Mouse (Mus musculus) cerebellum, adult (tissue): ENCODE results near the gene Hoxc10.

Experiments
- ATAC-seq: cut with Nextera tagmentation; 2 replicates; pipeline ENCODE4 v1.9.2; 2017; ENCODE audit warnings: mild to moderate bottlenecking, moderate library complexity, mixed read lengths; ENCODE audit not compliant: insufficient number of reproducible peaks, low FRiP score, low TSS enrichment

Hoxc10 gene

GRCm38 (mm10) chr15:103006326-103006725, 39.7 kb downstream of the Hoxc10 start:
- ATAC-seq: no peak

GRCm38 (mm10) chr15:103009265-103010111, 42.9 kb downstream of the Hoxc10 start:
- no peak for ATAC-seq

- ATAC-seq: no peak
Measured at GRCm38 (mm10) chr15:103010112-103010846, 43.7 kb downstream of the Hoxc10 start.

- ATAC-seq: no peak
Measured at GRCm38 (mm10) chr15:103010847-103011555, 44.4 kb downstream of the Hoxc10 start.

GRCm38 (mm10) chr15:103011928-103012486, 45.4 kb downstream of the Hoxc10 start:
- no peak for ATAC-seq

- ATAC-seq: no peak
Measured at GRCm38 (mm10) chr15:103013238-103013984, 46.8 kb downstream of the Hoxc10 start.

- ATAC-seq: no peak
Measured at GRCm38 (mm10) chr15:103014166-103015008, 47.8 kb downstream of the Hoxc10 start.

GRCm38 (mm10) chr15:103015009-103015399, 48.4 kb downstream of the Hoxc10 start:
- ATAC-seq: no peak

GRCm38 (mm10) chr15:103015406-103016166, 49.0 kb downstream of the Hoxc10 start:
- no peak for ATAC-seq

GRCm38 (mm10) chr15:103018636-103019035, 52.0 kb downstream of the Hoxc10 start, which contains the start of gene Hoxc4:
Gene Hoxc4 (plus strand): TSS chr15:103018934.
- no peak for ATAC-seq

GRCm38 (mm10) chr15:103020899-103021418, 54.4 kb downstream of the Hoxc10 start:
- ATAC-seq: no peak
